Mouse (Mus musculus) liver, embryonic 15.5 days (tissue): ENCODE results near the gene Il4ra. TPM values are rescaled to one million over a fixed set of nuclear protein-coding genes. Genes with fewer than 3 reads are reported as not detected.

Source experiments
- ATAC-seq: fragments of 200-750 bp; cut with Nextera tagmentation; 2 replicates; pipeline ENCODE4 v1.8.0; 2017; ENCODE audit warnings: moderate number of reproducible peaks, mild to moderate bottlenecking, moderate library complexity; ENCODE audit not compliant: insufficient read depth
- H3K27ac ChIP-seq: fragments of 300-500 bp; sonication (generic); replicated peaks from 2 replicates; pipeline ENCODE4 v1.5.1; 2015; ENCODE audit warnings: mild to moderate bottlenecking, inconsistent platforms
- H3K27me3 ChIP-seq: fragments of 300-500 bp; sonication (generic); 2 replicates; pipeline ENCODE4 v1.6.1; 2015; ENCODE audit warnings: mild to moderate bottlenecking, inconsistent platforms
- H3K36me3 ChIP-seq: fragments of 300-500 bp; sonication (generic); replicated peaks from 2 replicates; pipeline ENCODE4 v1.6.1; 2015; ENCODE audit warnings: moderate library complexity, mild to moderate bottlenecking, inconsistent platforms
- H3K4me1 ChIP-seq: fragments of 300-500 bp; sonication (generic); replicated peaks from 2 replicates; pipeline ENCODE4 v1.6.1; 2015; ENCODE audit warnings: inconsistent platforms
- H3K4me2 ChIP-seq: fragments of 300-500 bp; sonication (generic); 2 replicates; pipeline ENCODE4 v1.6.1; 2015; ENCODE audit warnings: moderate library complexity, mild to moderate bottlenecking, inconsistent platforms
- H3K4me3 ChIP-seq: fragments of 300-500 bp; sonication (generic); replicated peaks from 2 replicates; pipeline ENCODE4 v1.5.1; 2015; ENCODE audit warnings: mild to moderate bottlenecking, inconsistent platforms
- H3K9ac ChIP-seq: fragments of 300-500 bp; sonication (generic); 2 replicates; pipeline ENCODE4 v1.6.1; 2015; ENCODE audit warnings: moderate library complexity, mild to moderate bottlenecking, inconsistent platforms
- H3K9me3 ChIP-seq: fragments of 300-500 bp; sonication (generic); replicated peaks from 2 replicates; pipeline ENCODE4 v1.6.1; 2016; ENCODE audit warnings: inconsistent platforms
- WGBS: fragments of 180-500 bp; shearing (Covaris S2); methylation state at CpG from one replicate; pipeline ENCODE4 v1.1.7; 2015; ENCODE audit warnings: mixed read lengths; ENCODE audit not compliant: insufficient replicate concordance; 5-methylcytosine and 5-hydroxymethylcytosine counted together
- polyA plus RNA-seq: library from polyadenylated mRNA; unstranded; fragments of >200 nt; fragmentation: Nextera tagmentation; extraction: Ambion mirVana; gene quantifications from 2 replicates; pipeline ENCODE4 v1.2.1, GENCODE M21; 2015

Il4ra gene
- polyA plus RNA-seq, 1 experiment from 2014 or later = 4.6 TPM

DNA sequence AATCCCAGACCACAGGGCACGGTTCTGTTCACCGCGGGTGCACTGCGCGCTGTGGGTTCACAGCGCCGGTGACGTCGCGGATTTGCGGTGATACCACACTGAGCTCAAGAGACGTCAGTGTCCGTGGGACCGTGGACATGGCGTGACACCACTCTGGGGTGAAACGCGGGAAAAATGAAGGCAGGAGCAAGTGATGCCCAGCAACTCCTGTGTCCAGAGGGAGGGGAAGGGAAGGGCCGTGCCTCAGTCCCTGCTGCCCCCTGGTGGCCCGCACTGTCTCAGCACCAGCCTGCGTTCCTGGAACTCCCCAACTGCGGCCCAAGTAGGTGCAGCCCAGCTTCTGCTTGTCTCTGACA is 29.4 kb downstream of the Il4ra start:
- WGBS = under 1% methylated on average over 21 of the region's 21 CpGs
- Histone ChIP-seq H3K27me3 (peaks cover 14% of the 10 kb centered on the region), H3K9me3 (no peaks in the 10 kb centered on the region; the same call in 1 of the 2 replicates), H3K4me1 (peaks cover 32% of the 10 kb centered on the region), H3K9ac (0 out of 2 replicates have a peak overlapping the region, but pooled peaks have one; percentile 15), H3K4me3 (peak overlapping the region; percentile 45), H3K36me3 (peaks cover 8% of the 10 kb centered on the region; the same call in 1 of the 2 replicates), H3K27ac (no peak overlapping the region), H3K4me2 (peak overlapping the region; percentile 77)
- ATAC-seq = peak; percentile 50

DNA sequence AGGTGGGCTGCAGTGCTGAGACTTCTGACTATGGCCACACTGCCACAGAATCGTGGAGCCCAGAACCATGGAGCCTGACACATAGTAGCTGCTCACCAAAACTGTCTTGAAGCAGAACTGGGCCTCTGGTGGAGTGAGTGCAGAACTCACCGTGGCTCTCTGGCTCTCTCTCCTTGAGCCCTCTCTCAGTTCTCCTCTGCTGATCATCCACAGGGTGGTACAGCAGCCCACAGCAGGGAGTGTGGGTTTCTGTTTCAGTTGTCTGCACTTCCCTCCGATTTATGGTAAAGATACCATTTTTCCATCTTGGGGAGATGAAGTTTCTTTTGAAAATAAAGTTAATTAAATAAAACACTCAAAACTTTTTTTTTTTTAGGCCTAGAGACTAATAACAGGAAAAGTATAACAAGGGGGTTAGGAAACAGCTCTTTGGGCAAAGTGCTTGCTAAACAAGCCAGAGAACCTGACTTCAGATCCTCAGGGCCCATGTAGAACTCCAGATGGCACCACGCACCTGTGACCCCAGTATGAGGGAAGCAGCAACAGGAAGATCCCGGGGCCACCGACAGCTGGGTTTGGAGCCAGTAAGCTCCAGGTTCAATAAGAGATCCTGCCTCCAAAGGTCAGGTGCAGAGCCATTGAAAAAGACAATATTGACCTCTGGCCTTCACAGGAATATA is 31.5 kb downstream of the Il4ra start:
- Histone ChIP-seq H3K9me3 (no peaks in the 10 kb centered on the region; the same call in 1 of the 2 replicates), H3K27ac (no peak overlapping the region), H3K36me3 (no peaks in the 10 kb centered on the region), H3K9ac (no peak overlapping the region), H3K4me2 (no peak overlapping the region), H3K27me3 (peaks cover 14% of the 10 kb centered on the region), H3K4me3 (no peak overlapping the region), H3K4me1 (peaks cover 12% of the 10 kb centered on the region)
- no peak for ATAC-seq
- WGBS = 43% methylated on average over 6 of the region's 6 CpGs

DNA sequence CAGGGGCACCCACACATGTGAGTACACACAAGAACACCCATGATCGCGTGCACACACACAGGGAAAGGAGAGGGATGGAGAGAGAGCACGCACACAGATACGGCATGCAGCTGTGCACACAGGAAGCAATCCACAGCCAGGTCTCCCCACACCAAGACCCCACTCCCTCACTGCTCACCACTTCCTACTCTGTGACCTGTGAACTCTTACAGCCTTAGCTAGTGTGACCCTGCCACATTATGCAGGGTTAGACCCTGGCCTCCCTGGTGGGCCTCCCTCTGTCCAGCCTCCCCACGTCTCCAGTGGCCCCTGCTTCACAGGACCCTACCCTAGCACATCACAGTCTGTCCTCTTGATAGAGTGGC is 32.1 kb downstream of the Il4ra start:
- Histone ChIP-seq H3K36me3 (no peaks in the 10 kb centered on the region), H3K4me1 (peaks cover 12% of the 10 kb centered on the region), H3K27me3 (peaks cover 14% of the 10 kb centered on the region), H3K4me3 (no peak overlapping the region), H3K27ac (no peak overlapping the region), H3K4me2 (no peak overlapping the region), H3K9ac (no peak overlapping the region), H3K9me3 (no peaks in the 10 kb centered on the region; the same call in 1 of the 2 replicates)
- ATAC-seq = no peak
- WGBS = 70% methylated on average over 5 of the region's 5 CpGs

DNA sequence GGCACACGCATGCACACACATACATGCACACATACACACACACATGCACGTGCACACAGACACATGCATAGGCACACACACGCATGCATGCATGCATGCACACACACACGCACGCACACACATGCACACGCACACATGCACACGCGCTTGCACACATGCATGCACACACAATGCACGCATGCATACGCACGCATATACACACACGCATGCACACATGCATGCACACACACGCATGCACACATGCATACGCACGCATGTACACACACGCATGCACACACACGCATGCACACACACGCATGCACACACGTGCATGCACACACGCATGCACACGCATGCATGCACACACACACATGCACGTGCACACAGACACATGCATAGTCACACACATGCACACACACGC is 34.4 kb downstream of the Il4ra start:
- WGBS = 88% methylated on average over 23 of the region's 23 CpGs

DNA sequence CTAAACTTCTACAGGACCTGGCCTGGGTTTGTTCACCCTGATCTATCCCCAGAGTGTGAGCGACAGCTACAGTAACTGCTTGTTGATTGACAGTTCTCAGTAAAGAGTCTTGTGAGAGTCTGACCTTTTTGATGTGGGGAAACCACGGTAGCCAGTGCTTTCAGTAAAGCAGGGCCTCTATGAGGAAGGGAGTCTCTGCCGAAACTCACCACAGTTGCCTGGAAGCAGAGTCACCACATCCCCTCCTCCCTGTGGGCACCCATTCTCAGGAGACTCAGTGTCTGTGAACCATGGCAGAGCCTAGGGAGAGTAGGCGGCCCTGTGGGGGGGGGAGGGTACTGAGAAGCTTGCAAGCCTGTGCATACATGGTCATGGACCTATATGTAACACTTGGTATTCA is 36.8 kb downstream of the Il4ra start:
- Histone ChIP-seq H3K9ac (no peak overlapping the region), H3K27me3 (no peaks in the 10 kb centered on the region), H3K4me2 (no peak overlapping the region), H3K9me3 (no peaks in the 10 kb centered on the region; the same call in 1 of the 2 replicates), H3K4me1 (no peaks in the 10 kb centered on the region), H3K4me3 (no peak overlapping the region), H3K27ac (no peak overlapping the region), H3K36me3 (no peaks in the 10 kb centered on the region)
- no peak for ATAC-seq
- 41% methylated on average over 4 of the region's 4 CpGs for WGBS

More for the DNA sequence above, 34.4 kb downstream of the Il4ra start:
- H3K4me1 ChIP-seq = peaks cover 7% of the 10 kb centered on the region
- 0 out of 2 replicates have a peak, but pooled peaks cover under 1% of the 10 kb centered on the region for H3K27me3 ChIP-seq
- no peak overlapping the region for H3K4me3 ChIP-seq
- no peak overlapping the region for H3K4me2 ChIP-seq
- H3K36me3 ChIP-seq = no peaks in the 10 kb centered on the region
- H3K27ac ChIP-seq = no peak overlapping the region
- no peak for ATAC-seq
- no peaks in the 10 kb centered on the region; the same call in 1 of the 2 replicates for H3K9me3 ChIP-seq
- no peak overlapping the region for H3K9ac ChIP-seq

DNA sequence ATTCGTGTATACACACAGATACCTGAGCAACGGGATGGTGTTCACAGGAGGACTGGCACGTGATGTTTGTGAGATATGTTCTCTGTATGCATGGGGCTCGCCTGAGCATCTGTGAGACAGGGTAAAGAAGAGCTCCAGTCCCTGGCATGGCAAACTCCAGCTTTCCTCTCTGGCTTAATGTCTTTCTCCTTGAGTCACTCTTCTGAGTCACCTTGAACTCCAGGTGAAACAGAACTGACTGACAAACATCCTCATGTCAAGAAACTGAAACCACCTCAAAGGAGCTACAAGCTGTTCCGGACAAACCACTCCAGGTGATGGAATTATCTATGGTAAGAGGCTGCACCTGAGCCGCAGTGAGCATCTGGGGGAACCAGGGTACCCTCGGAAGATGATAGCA is 38.0 kb downstream of the Il4ra start:
- no peaks in the 10 kb centered on the region for H3K27me3 ChIP-seq
- ATAC-seq = no peak
- no peak overlapping the region for H3K4me3 ChIP-seq
- no peak overlapping the region for H3K27ac ChIP-seq
- H3K9me3 ChIP-seq = no peaks in the 10 kb centered on the region; the same call in 1 of the 2 replicates
- H3K4me2 ChIP-seq = no peak overlapping the region
- H3K36me3 ChIP-seq = no peaks in the 10 kb centered on the region
- no peaks in the 10 kb centered on the region for H3K4me1 ChIP-seq
- no peak overlapping the region for H3K9ac ChIP-seq
- 63% methylated on average over 7 of the region's 7 CpGs for WGBS

DNA sequence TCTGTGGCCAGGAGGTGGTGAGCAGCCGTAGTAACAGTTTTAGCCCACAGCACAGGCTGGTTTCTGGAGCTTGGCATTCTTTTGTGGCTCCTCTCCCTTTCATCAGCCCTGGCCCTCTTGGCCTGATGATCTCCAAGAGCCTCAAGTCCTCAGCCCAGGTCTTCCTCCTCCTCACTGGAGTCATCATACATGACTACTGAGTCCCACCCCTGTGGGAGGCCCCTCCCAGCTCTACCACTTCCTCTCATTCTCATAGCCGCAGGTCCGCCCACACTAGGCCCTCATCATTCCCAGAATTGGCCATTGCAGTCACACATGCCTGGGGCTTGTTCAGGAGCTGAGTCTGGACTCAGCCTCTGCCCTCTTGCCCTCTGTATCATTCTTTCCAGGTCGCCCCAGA is 41.9 kb downstream of the Il4ra start:
- Histone ChIP-seq H3K27ac (no peak overlapping the region), H3K9me3 (no peaks in the 10 kb centered on the region), H3K9ac (no peak overlapping the region), H3K4me2 (no peak overlapping the region), H3K27me3 (no peaks in the 10 kb centered on the region), H3K4me3 (no peak overlapping the region), H3K36me3 (no peaks in the 10 kb centered on the region), H3K4me1 (no peaks in the 10 kb centered on the region)
- no peak for ATAC-seq
- 26% methylated on average over 4 of the region's 4 CpGs for WGBS

DNA sequence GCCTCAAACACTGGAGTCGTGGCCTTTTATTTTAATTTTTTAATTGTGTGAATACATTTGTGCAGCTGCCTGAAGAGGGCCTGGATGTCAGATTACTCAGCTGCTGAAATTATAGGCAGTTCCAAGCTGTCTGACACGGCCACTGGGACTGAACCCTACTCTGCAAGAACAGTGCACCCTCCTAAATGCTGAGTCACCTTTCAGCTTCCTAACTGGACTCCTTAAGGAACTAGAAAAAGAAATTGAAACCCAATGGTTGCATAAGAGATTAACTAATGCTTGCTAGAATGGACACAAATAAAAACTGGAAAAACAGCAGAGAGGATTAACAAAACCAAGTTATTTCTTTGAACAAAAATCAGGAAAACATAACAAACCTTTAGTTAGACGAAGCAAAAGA is 44.5 kb downstream of the Il4ra start:
- no peak for ATAC-seq
- Histone ChIP-seq H3K27me3 (0 out of 2 replicates have a peak, but pooled peaks cover 2% of the 10 kb centered on the region), H3K4me2 (no peak overlapping the region), H3K36me3 (no peaks in the 10 kb centered on the region), H3K4me1 (0 out of 2 replicates have a peak, but pooled peaks cover 10% of the 10 kb centered on the region), H3K9ac (no peak overlapping the region), H3K4me3 (no peak overlapping the region), H3K9me3 (no peaks in the 10 kb centered on the region), H3K27ac (no peak overlapping the region)
- WGBS = 33% methylated on average over 3 of the region's 3 CpGs

DNA sequence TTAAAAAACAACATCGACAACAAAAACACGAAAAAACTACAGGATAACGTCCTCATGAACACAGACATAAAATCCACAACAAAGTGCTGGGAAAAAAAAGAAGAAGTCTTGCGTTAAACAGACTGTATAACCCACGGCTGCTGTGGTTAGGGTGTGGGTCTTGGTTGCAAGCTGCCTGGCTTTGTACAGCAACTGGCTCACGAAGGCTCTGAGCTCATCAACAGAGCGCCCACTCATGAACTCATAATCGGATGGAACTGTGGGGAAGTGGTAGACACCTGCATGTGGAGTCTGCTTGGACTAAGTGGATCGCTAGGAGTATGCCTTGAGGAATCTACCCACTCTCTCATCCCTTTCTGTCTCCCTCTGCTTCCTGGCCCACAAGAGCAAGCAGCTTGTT is 45.2 kb downstream of the Il4ra start:
- 27% methylated on average over 9 of the region's 9 CpGs for WGBS
- Histone ChIP-seq H3K9ac (no peak overlapping the region), H3K36me3 (no peaks in the 10 kb centered on the region), H3K9me3 (no peaks in the 10 kb centered on the region), H3K27me3 (0 out of 2 replicates have a peak, but pooled peaks cover 9% of the 10 kb centered on the region), H3K4me3 (no peak overlapping the region), H3K4me1 (0 out of 2 replicates have a peak, but pooled peaks cover 10% of the 10 kb centered on the region), H3K4me2 (no peak overlapping the region), H3K27ac (no peak overlapping the region)
- ATAC-seq = no peak

DNA sequence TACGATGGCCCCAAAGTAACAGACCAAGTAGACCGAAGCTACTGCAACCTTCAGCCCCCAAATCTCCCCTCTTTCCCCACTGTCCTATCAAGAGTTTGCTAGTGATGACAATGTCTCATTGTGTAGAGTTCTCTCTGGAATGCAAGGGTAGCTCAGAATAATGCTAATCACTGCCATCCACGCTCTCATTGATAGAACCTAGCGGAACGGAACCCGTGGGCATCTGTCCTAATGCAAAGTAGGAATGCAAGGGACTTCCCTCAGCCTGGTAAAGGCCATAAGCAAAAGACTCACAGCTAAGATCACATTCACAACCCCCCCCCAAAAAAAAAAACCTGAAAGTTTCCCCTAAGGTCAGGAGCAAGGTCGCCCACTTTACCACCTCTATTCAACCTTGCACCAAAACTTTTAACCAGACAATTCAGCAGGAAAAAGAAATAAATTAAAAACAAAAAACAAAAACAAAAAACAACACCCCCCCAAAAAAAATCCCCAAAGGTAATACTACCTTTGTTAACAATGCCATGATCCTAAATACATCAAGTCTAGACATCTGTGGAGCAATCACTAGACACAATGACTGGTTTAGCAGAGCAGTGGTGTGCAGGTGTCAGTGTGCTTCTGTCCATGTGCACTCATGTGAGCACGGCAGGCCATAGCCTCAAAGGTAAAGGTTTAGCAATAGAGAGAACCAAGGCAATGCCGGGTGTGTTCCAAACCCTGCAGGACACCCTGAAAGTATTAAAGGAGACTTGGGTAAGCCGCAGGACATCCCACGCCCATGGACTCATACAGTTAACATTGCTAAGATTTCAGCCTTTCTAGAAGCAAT is 45.8 kb downstream of the Il4ra start:
- no peak overlapping the region for H3K4me2 ChIP-seq
- 71% methylated on average over 11 of the region's 11 CpGs for WGBS
- no peak for ATAC-seq
- H3K9ac ChIP-seq = no peak overlapping the region
- no peaks in the 10 kb centered on the region for H3K9me3 ChIP-seq
- no peak overlapping the region for H3K4me3 ChIP-seq
- H3K27me3 ChIP-seq = 0 out of 2 replicates have a peak, but pooled peaks cover 11% of the 10 kb centered on the region
- H3K27ac ChIP-seq = no peak overlapping the region
- H3K36me3 ChIP-seq = no peaks in the 10 kb centered on the region
- peaks cover 10% of the 10 kb centered on the region; the same call in 1 of the 2 replicates for H3K4me1 ChIP-seq

DNA sequence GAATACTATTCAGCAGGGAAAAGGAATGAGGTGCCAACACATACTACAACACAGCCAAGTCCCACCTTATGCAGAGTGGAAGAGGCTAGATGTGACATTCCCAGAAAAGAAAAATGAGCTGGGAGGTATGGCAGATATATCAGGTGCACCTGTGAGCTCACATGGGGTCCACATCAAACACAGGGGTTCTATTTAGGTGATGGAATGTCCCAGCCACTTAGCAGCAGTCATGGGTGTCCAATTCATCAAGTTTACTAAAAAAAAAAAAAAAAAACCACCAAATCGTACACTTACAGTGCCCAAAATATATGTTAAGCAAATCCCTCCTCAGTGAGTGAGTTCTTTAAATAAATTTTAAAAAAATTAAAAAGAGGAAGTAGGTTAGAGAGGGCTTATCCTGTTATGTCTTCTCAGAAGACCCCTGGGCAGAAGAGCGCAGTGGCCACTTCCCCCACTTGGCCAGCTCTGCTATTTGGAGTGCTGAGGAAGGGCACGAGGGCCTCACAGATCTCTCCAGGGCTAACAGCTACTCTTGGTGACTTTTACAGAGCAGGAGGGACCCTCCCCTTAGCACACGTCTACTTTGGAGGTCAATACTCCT is 47.6 kb downstream of the Il4ra start:
- Histone ChIP-seq H3K4me1 (peaks cover 16% of the 10 kb centered on the region; the same call in 1 of the 2 replicates), H3K4me3 (no peak overlapping the region), H3K27me3 (0 out of 2 replicates have a peak, but pooled peaks cover 11% of the 10 kb centered on the region), H3K36me3 (no peaks in the 10 kb centered on the region), H3K4me2 (no peak overlapping the region), H3K9ac (no peak overlapping the region), H3K27ac (no peak overlapping the region), H3K9me3 (no peaks in the 10 kb centered on the region)
- 16% methylated on average over 4 of the region's 4 CpGs for WGBS
- no peak for ATAC-seq
